8 mouse cellular contexts compared by ENCODE assay signal in genomic region chr11:77985541-77986065, GRCm38 (mm10). TPM values are rescaled to one million over a fixed set of nuclear protein-coding genes. Genes with fewer than 3 reads are reported as not detected.
DNase-seq lines count a peak whose midpoint lies in the region; ATAC-seq and TF ChIP-seq lines count a peak whose summit lies in the region.

No protein-coding gene starts in this region.

- no peak for TF ChIP-seq POLR2A in bone marrow macrophage, adult 2 months (IDR thresholded peaks at IDR 0.05; ENCODE audit: borderline replicate concordance, low read depth, low read length)

- no peak for TF ChIP-seq CTCF in bone marrow macrophage, adult 2 months (IDR thresholded peaks at IDR 0.05; ENCODE audit: low read depth, low read length)

- H3K9me3 ChIP-seq in heart, embryonic 15.5 days (replicated peaks) = no peaks in the 10 kb centered on the region
- H3K9me3 ChIP-seq in hindbrain, embryonic 14.5 days (ENCODE audit: control insufficient read depth, low read length) = no peaks in the 10 kb centered on the region
- no peaks in the 10 kb centered on the region for H3K9me3 ChIP-seq in midbrain, embryonic 13.5 days

- H3K9ac ChIP-seq in heart, embryonic 15.5 days = peak overlapping the region; percentile 99; the same call in 1 of the 2 replicates
- H3K9ac ChIP-seq in hindbrain, embryonic 14.5 days = peak overlapping the region; percentile 95
- H3K9ac ChIP-seq in midbrain, embryonic 13.5 days (replicated peaks) = peak overlapping the region; percentile 99

- WGBS in heart, embryonic 15.5 days = 68% methylated on average over 3 of the region's 3 CpGs
- WGBS in hindbrain, embryonic 14.5 days = 75% methylated on average over 3 of the region's 3 CpGs
- WGBS in midbrain, embryonic 13.5 days = 75% methylated on average over 3 of the region's 3 CpGs

- peaks cover 25% of the 10 kb centered on the region for H3K36me3 ChIP-seq in heart, embryonic 15.5 days
- H3K36me3 ChIP-seq in hindbrain, embryonic 14.5 days (replicated peaks; ENCODE audit: control insufficient read depth, insufficient read depth) = peaks cover 33% of the 10 kb centered on the region
- peaks cover 25% of the 10 kb centered on the region for H3K36me3 ChIP-seq in midbrain, embryonic 13.5 days

- H3K4me2 ChIP-seq in heart, embryonic 15.5 days = peak overlapping the region; percentile 90
- peak overlapping the region; percentile 95 for H3K4me2 ChIP-seq in hindbrain, embryonic 14.5 days (replicated peaks)
- peak overlapping the region; percentile 91 for H3K4me2 ChIP-seq in midbrain, embryonic 13.5 days (replicated peaks)

- H3K27ac ChIP-seq in heart, embryonic 15.5 days = no peak overlapping the region
- H3K27ac ChIP-seq in bone marrow macrophage, adult 2 months (ENCODE audit: insufficient read depth, low read depth, low read length) = no peak overlapping the region
- H3K27ac ChIP-seq in hindbrain, embryonic 14.5 days = peak overlapping the region; percentile 96
- peak overlapping the region; percentile 97; the same call in 1 of the 2 replicates for H3K27ac ChIP-seq in midbrain, embryonic 13.5 days

- peaks cover 23% of the 10 kb centered on the region for H3K4me1 ChIP-seq in heart, embryonic 15.5 days (replicated peaks)
- H3K4me1 ChIP-seq in bone marrow macrophage, adult 2 months (ENCODE audit: control insufficient read depth, insufficient read depth, low read length) = peaks cover 23% of the 10 kb centered on the region
- H3K4me1 ChIP-seq in hindbrain, embryonic 14.5 days (replicated peaks; ENCODE audit: control insufficient read depth, insufficient read depth, low read length) = peaks cover 13% of the 10 kb centered on the region
- H3K4me1 ChIP-seq in midbrain, embryonic 13.5 days (replicated peaks) = peaks cover 25% of the 10 kb centered on the region

- H3K27me3 ChIP-seq in heart, embryonic 15.5 days = no peaks in the 10 kb centered on the region
- no peaks in the 10 kb centered on the region for H3K27me3 ChIP-seq in hindbrain, embryonic 14.5 days (ENCODE audit: control insufficient read depth, insufficient read depth, low read length)
- no peaks in the 10 kb centered on the region for H3K27me3 ChIP-seq in midbrain, embryonic 13.5 days

- no peak for DNase-seq in heart, adult 18-20 months
- no peak for DNase-seq in hindbrain, embryonic 14.5 days (ENCODE audit: low spot score)
- DNase-seq in Muller cell, postnatal 12 days (ENCODE audit: inconsistent ontology term) = no peak
- DNase-seq in thymus, postnatal 0 days (ENCODE audit: low spot score) = no peak
- no peak for DNase-seq in adrenal gland, postnatal 4 days (ENCODE audit: low spot score in 2 of 2)

- no peak for ATAC-seq in heart, embryonic 15.5 days (replicated peaks; ENCODE audit: insufficient number of reproducible peaks, insufficient read depth, low FRiP score, low read depth)
- ATAC-seq in hindbrain, embryonic 14.5 days (ENCODE audit: low FRiP score) = no peak
- ATAC-seq in midbrain, embryonic 13.5 days = no peak

- H3K4me3 ChIP-seq in heart, embryonic 15.5 days = peak overlapping the region; percentile 100
- peak overlapping the region; percentile 94; the same call in 1 of the 2 replicates for H3K4me3 ChIP-seq in bone marrow macrophage, adult 2 months (ENCODE audit: insufficient read depth, low read length)
- H3K4me3 ChIP-seq in hindbrain, embryonic 14.5 days (replicated peaks; ENCODE audit: low read length) = peak overlapping the region; percentile 98
- H3K4me3 ChIP-seq in midbrain, embryonic 13.5 days (replicated peaks) = peak overlapping the region; percentile 100

RNA-seq across cellular contexts. Expression of gene Phf12, which starts 3.0 kb away (rescaled TPM):
- 9.6 and 12.8 TPM in 2 replicates for polyA plus RNA-seq in heart, embryonic 15.5 days (2015; fragmentation: Nextera tagmentation; extraction: Ambion mirVana)
- 10 to 100 TPM; 21.7 to 21.9 TPM for total RNA-seq in heart, adult 18-20 months (2021)
- 42.5 and 47.8 TPM in 2 replicates for polyA plus RNA-seq in bone marrow macrophage, adult 2 months (2012; ENCODE audit: insufficient read depth, insufficient read length, missing spikeins)
- polyA plus RNA-seq in hindbrain, embryonic 14.5 days (2014; fragmentation: Nextera tagmentation; extraction: Ambion mirVana) = 14.2 and 15.4 TPM in 2 replicates
- 22.7 and 22.8 TPM in 2 replicates for polyA plus RNA-seq in midbrain, embryonic 13.5 days (2015; fragmentation: Nextera tagmentation; extraction: Ambion mirVana)
- 15.1 and 18.4 TPM in 2 replicates for polyA plus RNA-seq in thymus, postnatal 0 days (2015; fragmentation: Nextera tagmentation; extraction: Ambion mirVana)
- total RNA-seq in adrenal gland, postnatal 4 days (2021) = 10 to 100 TPM; 80.7 to 81.8 TPM

RNA-seq across cellular contexts. Expression of gene Dhrs13, which starts 46.5 kb away (rescaled TPM):
- 10.7 and 14.0 TPM in 2 replicates for polyA plus RNA-seq in heart, embryonic 15.5 days (2015; fragmentation: Nextera tagmentation; extraction: Ambion mirVana)
- total RNA-seq in heart, adult 18-20 months (2021) = 1 to 10 TPM; 4.1 to 5.2 TPM
- polyA plus RNA-seq in bone marrow macrophage, adult 2 months (2012; ENCODE audit: insufficient read depth, insufficient read length, missing spikeins) = 2.8 and 3.5 TPM in 2 replicates
- polyA plus RNA-seq in hindbrain, embryonic 14.5 days (2014; fragmentation: Nextera tagmentation; extraction: Ambion mirVana) = 58.8 and 59.8 TPM in 2 replicates
- 31.6 and 32.4 TPM in 2 replicates for polyA plus RNA-seq in midbrain, embryonic 13.5 days (2015; fragmentation: Nextera tagmentation; extraction: Ambion mirVana)
- polyA plus RNA-seq in thymus, postnatal 0 days (2015; fragmentation: Nextera tagmentation; extraction: Ambion mirVana) = 10.2 TPM in 2 replicates
- 10 to 100 TPM; 10.3 to 12.1 TPM for total RNA-seq in adrenal gland, postnatal 4 days (2021)

RNA-seq across cellular contexts. Expression of gene Flot2, which starts 52.1 kb away (rescaled TPM):
- 85.8 and 100 TPM in 2 replicates for polyA plus RNA-seq in heart, embryonic 15.5 days (2015; fragmentation: Nextera tagmentation; extraction: Ambion mirVana)
- 10 to 100 TPM; 54.1 to 56.0 TPM for total RNA-seq in heart, adult 18-20 months (2021)
- 59.0 and 64.0 TPM in 2 replicates for polyA plus RNA-seq in bone marrow macrophage, adult 2 months (2012; ENCODE audit: insufficient read depth, insufficient read length, missing spikeins)
- polyA plus RNA-seq in hindbrain, embryonic 14.5 days (2014; fragmentation: Nextera tagmentation; extraction: Ambion mirVana) = 92.4 and 98.4 TPM in 2 replicates
- polyA plus RNA-seq in midbrain, embryonic 13.5 days (2015; fragmentation: Nextera tagmentation; extraction: Ambion mirVana) = 66.9 and 68.4 TPM in 2 replicates
- polyA plus RNA-seq in thymus, postnatal 0 days (2015; fragmentation: Nextera tagmentation; extraction: Ambion mirVana) = 50.3 and 55.3 TPM in 2 replicates
- 10 to 100 TPM; 81.8 to 83.8 TPM for total RNA-seq in adrenal gland, postnatal 4 days (2021)

RNA-seq across cellular contexts. Expression of gene Sez6, which starts 55.0 kb away (rescaled TPM):
- 0.05 and 0.15 TPM in 2 replicates for polyA plus RNA-seq in heart, embryonic 15.5 days (2015; fragmentation: Nextera tagmentation; extraction: Ambion mirVana)
- under 1 TPM; 0.12 to 0.31 TPM for total RNA-seq in heart, adult 18-20 months (2021)
- 0.24 TPM in 1 of 2 replicates, not detected in the other for polyA plus RNA-seq in bone marrow macrophage, adult 2 months (2012; ENCODE audit: insufficient read depth, insufficient read length, missing spikeins)
- 110 TPM in 2 replicates for polyA plus RNA-seq in hindbrain, embryonic 14.5 days (2014; fragmentation: Nextera tagmentation; extraction: Ambion mirVana)
- 118 TPM in 2 replicates for polyA plus RNA-seq in midbrain, embryonic 13.5 days (2015; fragmentation: Nextera tagmentation; extraction: Ambion mirVana)
- polyA plus RNA-seq in thymus, postnatal 0 days (2015; fragmentation: Nextera tagmentation; extraction: Ambion mirVana) = 0.26 TPM in 2 replicates
- total RNA-seq in adrenal gland, postnatal 4 days (2021) = 1 to 10 TPM; 3.9 to 6.0 TPM

Comparison
In these comparisons a context has a peak if more than half of its experiments do, and no peak if none do; other contexts are left out.
1. H3K27ac ChIP-seq: peak in hindbrain, embryonic 14.5 days (single experiment) and midbrain, embryonic 13.5 days (single experiment); none in heart, embryonic 15.5 days (single experiment) and bone marrow macrophage, adult 2 months (single experiment).
2. Peak in every context shown above with its lines, with median percentiles within 50 percentile points of each other: H3K4me2 ChIP-seq, H3K4me3 ChIP-seq and H3K9ac ChIP-seq.